Mouse (Mus musculus) heart, postnatal 10 days (tissue): ENCODE measurements around the gene Grxcr1. TPM values are rescaled to one million over a fixed set of nuclear protein-coding genes. Genes with fewer than 3 reads are reported as not detected.

Source experiments
- DNase-seq, 2 experiments: peaks; one replicate each; pipeline ENCODE4 v3.0.0; 2021
- intact Hi-C: fragments of 180-260 bp; cut with DNase I; formaldehyde crosslinking; loops from one replicate; pipeline ENCODE4 v1.15.1; 2025
- total RNA-seq, 2 experiments: library from RNA; stranded (reverse); gene quantifications; 2 replicates each; pipeline ENCODE4 v1.2.3; 2021

Grxcr1 gene
- total RNA-seq, 2 experiments from 2014 or later: not detected

- intact Hi-C loops: no loop called here
- DNase-seq: peak; percentile 5
These were observed 55.0 kb downstream of the Grxcr1 start for GRCm38 (mm10) chr5:68086535-68087098.

GRCm38 (mm10) chr5:68087174-68087573, 55.5 kb downstream of the Grxcr1 start:
- intact Hi-C loops: no loop called here
- DNase-seq: peak; percentile 3

GRCm38 (mm10) chr5:68093085-68093484, 61.5 kb downstream of the Grxcr1 start:
- DNase-seq: no peak
- intact Hi-C loops: no loop called here

GRCm38 (mm10) chr5:68097665-68098624, 66.3 kb downstream of the Grxcr1 start:
- no peak for DNase-seq

GRCm38 (mm10) chr5:68112430-68113036, 80.9 kb downstream of the Grxcr1 start:
- peak; percentile 9 to 27 for DNase-seq
- intact Hi-C loops: loop anchor here (10.0 kb wide), 2 partner anchors 358 to 588 kb away; no protein-coding TSS in a partner anchor

More at GRCm38 (mm10) chr5:68097665-68098624, 66.3 kb downstream of the Grxcr1 start:
- intact Hi-C loops: no loop called here

GRCm38 (mm10) chr5:68120880-68121279, 89.2 kb downstream of the Grxcr1 start:
- intact Hi-C loops: loop anchor here (10.0 kb wide), 1 partner anchor 1404 kb away; no protein-coding TSS in a partner anchor
- no peak for DNase-seq

GRCm38 (mm10) chr5:68122883-68123282, 91.2 kb downstream of the Grxcr1 start:
- DNase-seq: no peak
- intact Hi-C loops: loop anchor here (10.0 kb wide), 1 partner anchor 1402 kb away; no protein-coding TSS in a partner anchor

- DNase-seq: no peak
- intact Hi-C loops: loop anchor here (10.0 kb wide), 1 partner anchor 1399 kb away; no protein-coding TSS in a partner anchor
These were observed 93.8 kb downstream of the Grxcr1 start for GRCm38 (mm10) chr5:68125478-68125877.

- intact Hi-C loops: loop anchor here (10.0 kb wide), 1 partner anchor 1396 kb away; no protein-coding TSS in a partner anchor
- peak; percentile 12 to 25 for DNase-seq
These were observed 96.8 kb downstream of the Grxcr1 start for GRCm38 (mm10) chr5:68128421-68128820.

GRCm38 (mm10) chr5:68128821-68129608, 97.4 kb downstream of the Grxcr1 start:
- intact Hi-C loops: loop anchor here (10.0 kb wide), 1 partner anchor 1396 kb away; no protein-coding TSS in a partner anchor
- no peak for DNase-seq

GRCm38 (mm10) chr5:68146818-68147217, 115.2 kb downstream of the Grxcr1 start:
- no peak for DNase-seq
- intact Hi-C loops: no loop called here

- no peak for DNase-seq
- intact Hi-C loops: no loop called here
These were observed 118.3 kb downstream of the Grxcr1 start for GRCm38 (mm10) chr5:68149946-68150345.

GRCm38 (mm10) chr5:68150347-68151043, 118.9 kb downstream of the Grxcr1 start:
- intact Hi-C loops: no loop called here
- no peak for DNase-seq

GRCm38 (mm10) chr5:68162503-68162902, 130.9 kb downstream of the Grxcr1 start:
- intact Hi-C loops: no loop called here
- no peak for DNase-seq

- intact Hi-C loops: no loop called here
These were observed 134.3 kb downstream of the Grxcr1 start for GRCm38 (mm10) chr5:68165954-68166353.

More at GRCm38 (mm10) chr5:68165954-68166353, 134.3 kb downstream of the Grxcr1 start:
- no peak for DNase-seq
